Mouse (Mus musculus): ENCODE data around the gene Kif24. TPM values are rescaled to one million over a fixed set of nuclear protein-coding genes. Genes with fewer than 3 reads are reported as not detected.

The Kif24 gene
- total RNA-seq, 2 experiments from 2014 or later, result 1.2 to 1.3 TPM

GRCm38 (mm10) chr4:41438931-41439330 lies 25.8 kb downstream of the Kif24 start:
- TF ChIP-seq CTCF (conservative IDR thresholded peaks at IDR 0.05), result no peak
- H3K4me3 ChIP-seq, result no peak overlapping the region
- no peak for DNase-seq (ENCODE audit: low spot score in 2 of 2)
- no peak overlapping the region for H3K27ac ChIP-seq

GRCm38 (mm10) chr4:41416966-41417365 lies 47.7 kb downstream of the Kif24 start:
- no peak overlapping the region for H3K4me3 ChIP-seq
- no peak for DNase-seq (ENCODE audit: low spot score in 2 of 2)
- no peak for TF ChIP-seq CTCF (conservative IDR thresholded peaks at IDR 0.05)
- H3K27ac ChIP-seq, result no peak overlapping the region

GRCm38 (mm10) chr4:41409341-41409740 lies 55.3 kb downstream of the Kif24 start:
- peak; percentile 23 to 40 for DNase-seq (ENCODE audit: low spot score in 2 of 2)
- H3K4me3 ChIP-seq, result no peak overlapping the region
- no peak for TF ChIP-seq CTCF (conservative IDR thresholded peaks at IDR 0.05)
- no peak overlapping the region for H3K27ac ChIP-seq

GRCm38 (mm10) chr4:41407353-41407752 lies 57.3 kb downstream of the Kif24 start:
- DNase-seq (ENCODE audit: low spot score in 2 of 2), result no peak
- H3K27ac ChIP-seq, result no peak overlapping the region
- TF ChIP-seq CTCF (conservative IDR thresholded peaks at IDR 0.05), result no peak
- H3K4me3 ChIP-seq, result no peak overlapping the region

- H3K4me3 ChIP-seq, result no peak overlapping the region
- no peak for DNase-seq (ENCODE audit: low spot score in 2 of 2)
- TF ChIP-seq CTCF (conservative IDR thresholded peaks at IDR 0.05), result no peak
- no peak overlapping the region for H3K27ac ChIP-seq
These were observed 58.1 kb downstream of the Kif24 start for GRCm38 (mm10) chr4:41406597-41406996.

GRCm38 (mm10) chr4:41401573-41401972 lies 63.1 kb downstream of the Kif24 start:
- TF ChIP-seq CTCF (conservative IDR thresholded peaks at IDR 0.05), result no peak
- Histone ChIP-seq H3K4me3 (no peak overlapping the region), H3K27ac (no peak overlapping the region)
- DNase-seq (ENCODE audit: low spot score in 2 of 2), result no peak

GRCm38 (mm10) chr4:41401167-41401566 lies 63.5 kb downstream of the Kif24 start:
- TF ChIP-seq CTCF (conservative IDR thresholded peaks at IDR 0.05), result no peak
- Histone ChIP-seq H3K4me3 (no peak overlapping the region), H3K27ac (no peak overlapping the region)
- DNase-seq (ENCODE audit: low spot score in 2 of 2), result no peak

- no peak for TF ChIP-seq CTCF (conservative IDR thresholded peaks at IDR 0.05)
- H3K27ac ChIP-seq, result no peak overlapping the region
These were observed 64.8 kb downstream of the Kif24 start for GRCm38 (mm10) chr4:41399904-41400303.

GRCm38 (mm10) chr4:41398353-41398752 lies 66.3 kb downstream of the Kif24 start:
- Histone ChIP-seq H3K4me3 (no peak overlapping the region), H3K27ac (no peak overlapping the region)
- DNase-seq (ENCODE audit: low spot score in 2 of 2), result no peak
- TF ChIP-seq CTCF (conservative IDR thresholded peaks at IDR 0.05), result no peak

More at GRCm38 (mm10) chr4:41399904-41400303, 64.8 kb downstream of the Kif24 start:
- no peak for DNase-seq (ENCODE audit: low spot score in 2 of 2)
- H3K4me3 ChIP-seq, result no peak overlapping the region

GRCm38 (mm10) chr4:41394651-41395050 lies 70.0 kb downstream of the Kif24 start:
- Histone ChIP-seq H3K4me3 (no peak overlapping the region), H3K27ac (no peak overlapping the region)
- TF ChIP-seq CTCF (conservative IDR thresholded peaks at IDR 0.05), result no peak
- DNase-seq (ENCODE audit: low spot score in 2 of 2), result no peak

GRCm38 (mm10) chr4:41391015-41391414 lies 73.7 kb downstream of the Kif24 start:
- no peak for TF ChIP-seq CTCF (conservative IDR thresholded peaks at IDR 0.05)
- no peak for DNase-seq (ENCODE audit: low spot score in 2 of 2)
- Histone ChIP-seq H3K27ac (no peak overlapping the region), H3K4me3 (no peak overlapping the region)

- DNase-seq (ENCODE audit: low spot score in 2 of 2), result peak; percentile 72 to 86
- peak; percentile 99 for TF ChIP-seq CTCF (conservative IDR thresholded peaks at IDR 0.05)
- Histone ChIP-seq H3K4me3 (no peak overlapping the region), H3K27ac (no peak overlapping the region)
These were observed 74.6 kb downstream of the Kif24 start for GRCm38 (mm10) chr4:41390122-41390521.

- no peak for TF ChIP-seq CTCF (conservative IDR thresholded peaks at IDR 0.05)
- Histone ChIP-seq H3K27ac (no peak overlapping the region), H3K4me3 (no peak overlapping the region)
- DNase-seq (ENCODE audit: low spot score in 2 of 2), result no peak
These were observed 75.4 kb downstream of the Kif24 start for GRCm38 (mm10) chr4:41389240-41389639.

- no peak for DNase-seq (ENCODE audit: low spot score in 2 of 2)
- Histone ChIP-seq H3K27ac (no peak overlapping the region), H3K4me3 (no peak overlapping the region)
- no peak for TF ChIP-seq CTCF (conservative IDR thresholded peaks at IDR 0.05)
These were observed 76.1 kb downstream of the Kif24 start for GRCm38 (mm10) chr4:41388616-41389015.
